Mouse (Mus musculus) thymus, postnatal 0 days (tissue): ENCODE results near the gene Tnfrsf22. TPM values are rescaled to one million over a fixed set of nuclear protein-coding genes. Genes with fewer than 3 reads are reported as not detected.

Source experiments
- polyA plus RNA-seq: library from polyadenylated mRNA; unstranded; fragments of >200 nt; fragmentation: Nextera tagmentation; extraction: Ambion mirVana; gene quantifications from 2 replicates; pipeline ENCODE4 v1.2.1, GENCODE M21; 2015

Gene Tnfrsf22
- polyA plus RNA-seq, 1 experiment from 2014 or later, result 3.7 TPM

Other genes with a start within 250 kb of the Tnfrsf22 start
- gene Cdkn1c, start 188.6 kb downstream of the Tnfrsf22 start, polyA plus RNA-seq, result 59.1 and 74.9 TPM in 2 replicates
- 1.0 and 1.6 TPM in 2 replicates for gene Slc22a18, start 175.9 kb downstream of the Tnfrsf22 start, polyA plus RNA-seq
- gene Phlda2, start 146.5 kb downstream of the Tnfrsf22 start, polyA plus RNA-seq, result 0.91 and 0.95 TPM in 2 replicates
- gene Nap1l4, start 100.6 kb downstream of the Tnfrsf22 start, polyA plus RNA-seq, result 196 and 211 TPM in 2 replicates
- 40.3 and 42.9 TPM in 2 replicates for gene Cars, start 49.6 kb downstream of the Tnfrsf22 start, polyA plus RNA-seq
- gene Tnfrsf26, start 20.9 kb downstream of the Tnfrsf22 start, polyA plus RNA-seq, result 10.5 and 11.3 TPM in 2 replicates
- 1.9 and 2.4 TPM in 2 replicates for gene Tnfrsf23, start 36.2 kb upstream of the Tnfrsf22 start, polyA plus RNA-seq
- 6.5 and 6.6 TPM in 2 replicates for gene Osbpl5, start 107.3 kb upstream of the Tnfrsf22 start, polyA plus RNA-seq
- 0.27 and 0.31 TPM in 2 replicates for gene Mrgprg, start 117.3 kb upstream of the Tnfrsf22 start, polyA plus RNA-seq
- gene Mrgpre, start 134.8 kb upstream of the Tnfrsf22 start, polyA plus RNA-seq, result 1.5 and 1.7 TPM in 2 replicates
- 7.1 and 7.7 TPM in 2 replicates for gene Nadsyn1, start 173.2 kb upstream of the Tnfrsf22 start, polyA plus RNA-seq
- 30.0 and 41.7 TPM in 2 replicates for gene Dhcr7, start 173.5 kb upstream of the Tnfrsf22 start, polyA plus RNA-seq
- not detected in 2 replicates for gene Gm498, start 217.2 kb upstream of the Tnfrsf22 start, polyA plus RNA-seq